Mouse (Mus musculus) cerebellum, adult 11 months (tissue): ENCODE measurements at regions not wholly inside any gene's neighbourhood (a gene's known extent, or its start where the extent isn't known, plus 50 kb on each side); places are given as distances from the start of the nearest gene placed in this dataset.

Experiments
- DNase-seq: peaks from one replicate; pipeline ENCODE4 v3.0.0; 2022

GRCm38 (mm10) chr10:99417591-99417990, 154.6 kb downstream of the Dusp6 start:
- DNase-seq, result no peak

- no peak for DNase-seq
Observed at GRCm38 (mm10) chr10:99418497-99418896, 155.5 kb downstream of the Dusp6 start.

- DNase-seq, result no peak
Observed at GRCm38 (mm10) chr10:99419532-99419931, 156.5 kb downstream of the Dusp6 start.

GRCm38 (mm10) chr10:99423406-99423805, 160.4 kb downstream of the Dusp6 start:
- DNase-seq, result no peak

- DNase-seq, result no peak
Observed at GRCm38 (mm10) chr10:99425265-99425664, 162.2 kb downstream of the Dusp6 start.

GRCm38 (mm10) chr10:99430175-99430574, 167.1 kb downstream of the Dusp6 start:
- DNase-seq, result no peak

GRCm38 (mm10) chr10:99430669-99431561, 167.9 kb downstream of the Dusp6 start:
- DNase-seq, result no peak

GRCm38 (mm10) chr10:99437060-99437459, 174.0 kb downstream of the Dusp6 start:
- no peak for DNase-seq

- DNase-seq, result no peak
Observed at GRCm38 (mm10) chr10:99440169-99440568, 177.1 kb downstream of the Dusp6 start.

- no peak for DNase-seq
Observed at GRCm38 (mm10) chr10:99441014-99441413, 178.0 kb downstream of the Dusp6 start.

- DNase-seq, result no peak
Observed at GRCm38 (mm10) chr10:99441931-99442330, 178.9 kb downstream of the Dusp6 start.

GRCm38 (mm10) chr10:99443453-99444170, 180.6 kb downstream of the Dusp6 start:
- no peak for DNase-seq

GRCm38 (mm10) chr10:99450714-99451625, 187.9 kb downstream of the Dusp6 start:
- no peak for DNase-seq

- DNase-seq, result no peak
Observed at GRCm38 (mm10) chr10:99451639-99452417, 188.8 kb downstream of the Dusp6 start.

- no peak for DNase-seq
Observed at GRCm38 (mm10) chr10:99456180-99456579, 193.1 kb downstream of the Dusp6 start.

GRCm38 (mm10) chr10:99458047-99458446, 195.0 kb downstream of the Dusp6 start:
- DNase-seq, result no peak

GRCm38 (mm10) chr10:99459171-99459660, 196.2 kb downstream of the Dusp6 start:
- DNase-seq, result no peak

GRCm38 (mm10) chr10:99459823-99460361, 196.9 kb downstream of the Dusp6 start:
- peak; percentile 4 for DNase-seq

- no peak for DNase-seq
Observed at GRCm38 (mm10) chr10:99460847-99461445, 197.9 kb downstream of the Dusp6 start.

- DNase-seq, result no peak
Observed at GRCm38 (mm10) chr10:99461446-99461966, 198.5 kb downstream of the Dusp6 start.

GRCm38 (mm10) chr10:99466695-99467094, 203.7 kb downstream of the Dusp6 start:
- DNase-seq, result no peak
